Mouse (Mus musculus): ENCODE results near the gene Ets1.

Ets1 gene

GRCm38 (mm10) chr9:32758280-32758905 lies 122.4 kb downstream of the Ets1 start:
- DNase-seq (ENCODE audit: low spot score in 2 of 2): no peak

GRCm38 (mm10) chr9:32760649-32761157 lies 124.7 kb downstream of the Ets1 start:
- no peak for DNase-seq (ENCODE audit: low spot score in 2 of 2)

GRCm38 (mm10) chr9:32761326-32761725 lies 125.3 kb downstream of the Ets1 start:
- no peak for DNase-seq (ENCODE audit: low spot score in 2 of 2)

GRCm38 (mm10) chr9:32764374-32764773 lies 128.4 kb downstream of the Ets1 start:
- no peak for DNase-seq (ENCODE audit: low spot score in 2 of 2)

GRCm38 (mm10) chr9:32765123-32765522 lies 129.1 kb downstream of the Ets1 start:
- no peak for DNase-seq (ENCODE audit: low spot score in 2 of 2)

- no peak for DNase-seq (ENCODE audit: low spot score in 2 of 2)
Measured at GRCm38 (mm10) chr9:32778866-32779265, 142.8 kb downstream of the Ets1 start.

GRCm38 (mm10) chr9:32782391-32783092 lies 146.5 kb downstream of the Ets1 start:
- no peak for DNase-seq (ENCODE audit: low spot score in 2 of 2)

- no peak for DNase-seq (ENCODE audit: low spot score in 2 of 2)
Measured at GRCm38 (mm10) chr9:32787091-32787490, 151.1 kb downstream of the Ets1 start.

- DNase-seq (ENCODE audit: low spot score in 2 of 2): no peak
Measured at GRCm38 (mm10) chr9:32787615-32788014, 151.6 kb downstream of the Ets1 start.

GRCm38 (mm10) chr9:32789306-32789705 lies 153.3 kb downstream of the Ets1 start:
- DNase-seq (ENCODE audit: low spot score in 2 of 2): no peak

GRCm38 (mm10) chr9:32791699-32792098 lies 155.7 kb downstream of the Ets1 start:
- no peak for DNase-seq (ENCODE audit: low spot score in 2 of 2)

GRCm38 (mm10) chr9:32798171-32798570 lies 162.2 kb downstream of the Ets1 start:
- no peak for DNase-seq (ENCODE audit: low spot score in 2 of 2)

GRCm38 (mm10) chr9:32806106-32806505 lies 170.1 kb downstream of the Ets1 start:
- DNase-seq (ENCODE audit: low spot score in 2 of 2): no peak

Data from spleen, postnatal 36 days (tissue).